Mouse (Mus musculus): ENCODE data around the gene Cyp2b10. TPM values are rescaled to one million over a fixed set of nuclear protein-coding genes. Genes with fewer than 3 reads are reported as not detected.

Cyp2b10 gene
- polyA plus RNA-seq (2012; rRNA removed) = 0.06 and 0.08 TPM in 2 replicates

DNA sequence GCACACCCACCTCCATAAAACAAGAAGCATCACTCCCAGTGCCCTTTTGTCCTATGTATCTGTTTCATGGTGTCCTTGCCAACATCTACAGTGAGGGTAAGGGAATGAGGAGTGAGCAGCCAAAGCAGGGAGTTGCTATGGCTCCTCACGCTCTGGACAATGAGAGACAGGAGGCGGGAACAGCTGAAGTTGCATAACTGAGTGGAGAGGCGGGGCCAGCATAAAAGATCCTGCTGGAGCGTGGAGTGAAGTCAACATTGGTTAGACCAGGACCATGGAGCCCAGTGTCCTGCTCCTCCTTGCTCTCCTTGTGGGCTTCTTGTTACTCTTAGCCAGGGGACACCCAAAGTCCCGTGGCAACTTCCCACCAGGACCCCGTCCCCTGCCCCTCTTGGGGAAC is at the start of gene Cyp2b10:
TSS of gene Cyp2b10 (plus strand) at position 210 of the 400 bp plus-strand sequence.
- TF ChIP-seq CTCF (IDR thresholded peaks at IDR 0.05; ENCODE audit: extremely low read depth, insufficient read depth, insufficient read length, insufficient replicate concordance) = no peak
- no peak for TF ChIP-seq POLR2A (IDR thresholded peaks at IDR 0.05; ENCODE audit: low read depth, low read length)
- Histone ChIP-seq H3K36me3 (ENCODE audit: control insufficient read depth, insufficient read depth, low read length) (no peaks in the 10 kb centered on the region), H3K4me1 (ENCODE audit: control insufficient read depth, insufficient read depth, insufficient read length) (no peaks in the 10 kb centered on the region), H3K27me3 (ENCODE audit: control insufficient read depth, insufficient read depth, low read length) (no peaks in the 10 kb centered on the region), H3K27ac (ENCODE audit: insufficient read depth, low read length) (no peak within 1 kb of the TSS), H3K4me3 (ENCODE audit: extremely low read depth, insufficient read depth, insufficient read length) (no peak within 1 kb of the TSS)
- no peak for DNase-seq (ENCODE audit: low read depth in 1 of 2, low spot score in 2 of 2)
- WGBS = 91% methylated on average over 6 of the region's 6 CpGs

DNA sequence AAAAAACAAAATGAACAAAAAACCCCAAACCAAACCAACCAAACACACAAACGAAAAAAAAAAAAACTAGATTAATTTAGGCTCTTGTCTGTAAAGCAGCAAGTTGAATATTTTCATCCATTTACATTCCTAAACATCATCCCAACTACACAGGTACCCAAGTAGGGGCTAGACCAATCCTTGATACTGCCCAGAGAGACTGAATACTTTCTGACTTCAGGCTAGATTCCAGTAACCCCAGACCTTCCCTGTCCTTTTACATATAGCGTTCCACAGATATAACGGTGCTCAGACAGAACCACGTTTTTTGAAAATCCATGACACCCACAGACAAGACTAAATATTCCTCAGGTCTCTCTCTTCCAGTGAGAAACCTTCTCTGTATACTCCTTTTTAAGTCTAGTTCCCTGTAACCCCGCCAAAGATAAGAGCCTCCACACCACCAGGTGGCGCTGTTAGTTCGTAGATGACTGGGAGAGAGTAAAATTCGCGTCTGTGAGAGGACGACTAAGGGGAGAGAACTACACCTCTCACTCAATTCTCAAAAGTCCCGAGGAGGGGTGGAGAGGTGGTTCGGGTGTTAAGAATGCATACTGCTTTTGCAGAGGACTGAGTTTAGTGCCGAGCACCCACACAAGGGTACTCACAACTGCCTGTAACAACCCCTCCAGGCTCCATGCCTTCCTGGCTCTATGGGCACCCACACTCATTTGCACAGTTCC is 49.5 kb upstream of the Cyp2b10 start:
- peak; percentile 65 to 83 for DNase-seq (ENCODE audit: low read depth in 1 of 2, low spot score in 2 of 2)
- no peaks in the 10 kb centered on the region for H3K36me3 ChIP-seq (ENCODE audit: control insufficient read depth, insufficient read depth, low read length)
- H3K27me3 ChIP-seq (ENCODE audit: control insufficient read depth, insufficient read depth, low read length) = no peaks in the 10 kb centered on the region
- TF ChIP-seq POLR2A (IDR thresholded peaks at IDR 0.05; ENCODE audit: low read depth, low read length) = no peak
- TF ChIP-seq CTCF (IDR thresholded peaks at IDR 0.05; ENCODE audit: extremely low read depth, insufficient read depth, insufficient read length, insufficient replicate concordance) = peak; percentile 58; the same call in 1 of the 2 replicates
- H3K4me3 ChIP-seq (ENCODE audit: extremely low read depth, insufficient read depth, insufficient read length) = peak overlapping the region; percentile 46; the same call in 1 of the 2 replicates
- H3K27ac ChIP-seq (ENCODE audit: insufficient read depth, low read length) = peak overlapping the region; percentile 26; the same call in 1 of the 2 replicates
- H3K4me1 ChIP-seq (ENCODE audit: control insufficient read depth, insufficient read depth, insufficient read length) = no peaks in the 10 kb centered on the region
- WGBS = 14% methylated on average over 13 of the region's 13 CpGs

GRCm38 (mm10) chr7:25848444-25848812 is 49.0 kb upstream of the Cyp2b10 start:
- Histone ChIP-seq H3K4me1 (ENCODE audit: control insufficient read depth, insufficient read depth, insufficient read length) (no peaks in the 10 kb centered on the region), H3K27ac (ENCODE audit: insufficient read depth, low read length) (no peak overlapping the region), H3K27me3 (ENCODE audit: control insufficient read depth, insufficient read depth, low read length) (no peaks in the 10 kb centered on the region), H3K4me3 (ENCODE audit: extremely low read depth, insufficient read depth, insufficient read length) (peak overlapping the region; percentile 46; the same call in 1 of the 2 replicates), H3K36me3 (ENCODE audit: control insufficient read depth, insufficient read depth, low read length) (no peaks in the 10 kb centered on the region)
- no peak for TF ChIP-seq POLR2A (IDR thresholded peaks at IDR 0.05; ENCODE audit: low read depth, low read length)
- no peak for DNase-seq (ENCODE audit: low read depth in 1 of 2, low spot score in 2 of 2)
- WGBS = 24% methylated on average over 11 of the region's 11 CpGs

DNA sequence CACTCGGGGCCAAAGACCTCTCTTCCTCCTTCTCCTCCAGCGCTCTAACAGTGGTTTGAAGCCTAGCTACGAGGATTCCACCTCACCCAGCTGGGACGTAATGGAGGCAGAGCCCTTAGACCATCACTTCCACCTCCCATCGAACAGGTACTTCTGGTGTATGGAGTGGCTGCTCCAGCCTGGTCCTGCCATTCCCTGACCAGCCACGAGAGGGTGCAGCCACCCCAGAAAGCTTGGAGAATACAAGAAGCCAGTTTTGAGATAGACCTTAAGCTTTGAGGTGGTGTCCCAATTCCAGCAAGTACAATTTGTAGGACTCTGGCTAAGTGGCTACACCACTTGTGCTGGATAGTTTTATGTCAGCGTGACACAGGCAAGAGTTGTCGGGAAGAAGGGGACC is 42.3 kb upstream of the Cyp2b10 start:
- 30% methylated on average over 8 of the region's 8 CpGs for WGBS
- Histone ChIP-seq H3K27ac (ENCODE audit: insufficient read depth, low read length) (no peak overlapping the region), H3K36me3 (ENCODE audit: control insufficient read depth, insufficient read depth, low read length) (no peaks in the 10 kb centered on the region), H3K4me1 (ENCODE audit: control insufficient read depth, insufficient read depth, insufficient read length) (no peaks in the 10 kb centered on the region), H3K4me3 (ENCODE audit: extremely low read depth, insufficient read depth, insufficient read length) (no peak overlapping the region), H3K27me3 (ENCODE audit: control insufficient read depth, insufficient read depth, low read length) (no peaks in the 10 kb centered on the region)
- peak in 1 of 2 experiments; percentile 69 for DNase-seq (ENCODE audit: low read depth in 1 of 2, low spot score in 2 of 2)
- TF ChIP-seq CTCF (IDR thresholded peaks at IDR 0.05; ENCODE audit: extremely low read depth, insufficient read depth, insufficient read length, insufficient replicate concordance) = peak; percentile 79; the same call in 1 of the 2 replicates
- TF ChIP-seq POLR2A (IDR thresholded peaks at IDR 0.05; ENCODE audit: low read depth, low read length) = no peak

- no peak for DNase-seq (ENCODE audit: low read depth in 1 of 2, low spot score in 2 of 2)
- H3K4me3 ChIP-seq (ENCODE audit: extremely low read depth, insufficient read depth, insufficient read length) = no peak overlapping the region
- no peaks in the 10 kb centered on the region for H3K36me3 ChIP-seq (ENCODE audit: control insufficient read depth, insufficient read depth, low read length)
- no peaks in the 10 kb centered on the region for H3K27me3 ChIP-seq (ENCODE audit: control insufficient read depth, insufficient read depth, low read length)
- WGBS = 37% methylated on average over 9 of the region's 9 CpGs
- peak; percentile 6; the same call in 1 of the 2 replicates for TF ChIP-seq CTCF (IDR thresholded peaks at IDR 0.05; ENCODE audit: extremely low read depth, insufficient read depth, insufficient read length, insufficient replicate concordance)
- no peak for TF ChIP-seq POLR2A (IDR thresholded peaks at IDR 0.05; ENCODE audit: low read depth, low read length)
- no peak overlapping the region for H3K27ac ChIP-seq (ENCODE audit: insufficient read depth, low read length)
- H3K4me1 ChIP-seq (ENCODE audit: control insufficient read depth, insufficient read depth, insufficient read length) = no peaks in the 10 kb centered on the region
Observed at GRCm38 (mm10) chr7:25859962-25860870, 37.2 kb upstream of the Cyp2b10 start.

DNA sequence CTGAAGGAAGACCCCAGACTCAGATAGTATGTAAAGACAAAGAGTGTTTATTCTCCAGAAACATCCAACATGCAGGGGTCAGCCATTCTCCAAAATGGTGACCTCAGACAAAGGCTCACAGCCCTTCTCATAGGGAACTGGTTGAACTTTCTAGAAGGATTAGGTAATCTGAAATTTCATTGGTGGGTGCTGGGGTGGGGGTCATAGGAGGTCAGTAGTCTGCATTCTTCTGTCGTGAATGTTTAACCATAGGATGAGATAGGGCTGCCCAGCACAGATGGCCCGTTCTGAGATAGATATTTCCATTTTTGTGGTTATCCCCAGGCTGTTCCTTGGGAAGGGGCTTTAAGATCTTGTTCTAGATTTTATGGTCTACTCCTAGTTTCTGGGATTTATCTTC is 35.1 kb upstream of the Cyp2b10 start:
- H3K4me3 ChIP-seq (ENCODE audit: extremely low read depth, insufficient read depth, insufficient read length) = no peak overlapping the region
- H3K4me1 ChIP-seq (ENCODE audit: control insufficient read depth, insufficient read depth, insufficient read length) = no peaks in the 10 kb centered on the region
- no peak for DNase-seq (ENCODE audit: low read depth in 1 of 2, low spot score in 2 of 2)
- TF ChIP-seq POLR2A (IDR thresholded peaks at IDR 0.05; ENCODE audit: low read depth, low read length) (no peak), CTCF (IDR thresholded peaks at IDR 0.05; ENCODE audit: extremely low read depth, insufficient read depth, insufficient read length, insufficient replicate concordance) (no peak)
- WGBS = 75% methylated on average over 2 of the region's 2 CpGs
- H3K36me3 ChIP-seq (ENCODE audit: control insufficient read depth, insufficient read depth, low read length) = no peaks in the 10 kb centered on the region
- H3K27ac ChIP-seq (ENCODE audit: insufficient read depth, low read length) = no peak overlapping the region
- H3K27me3 ChIP-seq (ENCODE audit: control insufficient read depth, insufficient read depth, low read length) = no peaks in the 10 kb centered on the region

Data from spleen, adult 2 months (tissue).